Mouse (Mus musculus) forebrain, embryonic 14.5 days (tissue): ENCODE data around the gene Dlg2. TPM values are rescaled to one million over a fixed set of nuclear protein-coding genes. Genes with fewer than 3 reads are reported as not detected.

Experiments used
- ATAC-seq: fragments of 200-750 bp; cut with Nextera tagmentation; 2 replicates; pipeline ENCODE4 v1.8.0; 2017; ENCODE audit warnings: mild to moderate bottlenecking, moderate library complexity
- DNase-seq: peaks from one replicate; pipeline ENCODE4 v3.0.0-alpha.2; 2015; ENCODE audit warnings: low spot score
- H3K27ac ChIP-seq: fragments of 300-500 bp; sonication (generic); 2 replicates; pipeline ENCODE4 v1.5.1; 2014; ENCODE audit warnings: low read depth, mild to moderate bottlenecking, control low read depth, low read length, moderate library complexity
- H3K27me3 ChIP-seq: fragments of 300-500 bp; sonication (generic); replicated peaks from 2 replicates; pipeline ENCODE4 v1.6.1; 2014; ENCODE audit warnings: low read length, control low read depth, mixed read lengths; ENCODE audit not compliant: control insufficient read depth, insufficient read depth
- H3K36me3 ChIP-seq: fragments of 300-500 bp; sonication (generic); 2 replicates; pipeline ENCODE4 v1.6.1; 2014; ENCODE audit warnings: low read length, control low read depth; ENCODE audit not compliant: control insufficient read depth, insufficient read depth
- H3K4me1 ChIP-seq: fragments of 300-500 bp; sonication (generic); 2 replicates; pipeline ENCODE4 v1.6.1; 2014; ENCODE audit warnings: antibody characterized with exemption, low read length, control low read depth; ENCODE audit not compliant: control insufficient read depth, insufficient read depth
- H3K4me2 ChIP-seq: fragments of 300-500 bp; sonication (generic); 2 replicates; pipeline ENCODE4 v1.6.1; 2014; ENCODE audit warnings: mild to moderate bottlenecking, control low read depth, low read length
- H3K4me3 ChIP-seq: fragments of 300-500 bp; sonication (generic); 2 replicates; pipeline ENCODE4 v1.5.1; 2014; ENCODE audit warnings: low read depth, low read length, control low read depth
- H3K9ac ChIP-seq: fragments of 300-500 bp; sonication (generic); 2 replicates; pipeline ENCODE4 v1.6.1; 2014; ENCODE audit warnings: mild to moderate bottlenecking, low read length, control low read depth, moderate library complexity
- H3K9me3 ChIP-seq: fragments of 300-500 bp; sonication (generic); replicated peaks from 2 replicates; pipeline ENCODE4 v1.6.1; 2016; ENCODE audit warnings: low read length, control low read depth, mixed read lengths; ENCODE audit not compliant: control insufficient read depth
- WGBS: fragments of 180-500 bp; shearing (Covaris S2); extraction: QIAGEN DNeasy Blood & Tissue Kit; methylation state at CpG from one replicate; pipeline ENCODE4 v1.1.7; 2014; 5-methylcytosine and 5-hydroxymethylcytosine counted together
- polyA plus RNA-seq: library from polyadenylated mRNA; unstranded; fragments of >200 nt; fragmentation: Nextera tagmentation; extraction: Ambion mirVana; gene quantifications from 2 replicates; pipeline ENCODE4 v1.2.1, GENCODE M21; 2014

The Dlg2 gene
- polyA plus RNA-seq, 1 experiment from 2014 or later = 17.9 TPM

DNA sequence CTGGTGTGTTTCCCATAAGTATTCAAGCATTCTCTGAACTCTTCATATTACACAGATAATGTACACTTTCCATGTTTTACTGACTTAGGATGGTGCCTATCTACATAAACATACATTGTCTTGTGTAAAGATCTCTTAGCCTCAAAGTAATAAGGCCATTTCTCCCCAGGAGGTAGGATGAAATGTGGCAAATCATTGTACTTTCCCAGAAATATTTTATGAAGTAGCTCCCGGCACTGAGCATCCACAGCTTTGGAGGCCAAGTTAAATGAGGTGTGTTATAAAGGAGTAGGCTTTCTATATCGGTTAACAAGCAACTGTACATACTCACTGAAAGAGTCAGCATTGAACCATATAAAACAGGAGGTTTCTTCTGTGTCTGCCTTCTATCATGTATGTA is 1960.7 kb downstream of the Dlg2 start:
- no peaks in the 10 kb centered on the region for H3K4me1 ChIP-seq
- 93% methylated on average over 2 of the region's 2 CpGs for WGBS
- no peaks in the 10 kb centered on the region for H3K36me3 ChIP-seq
- DNase-seq (no peak), ATAC-seq (no peak)
- H3K27me3 ChIP-seq = no peaks in the 10 kb centered on the region
- H3K4me3 ChIP-seq = no peak overlapping the region
- no peak overlapping the region for H3K27ac ChIP-seq
- no peak overlapping the region for H3K9ac ChIP-seq
- no peaks in the 10 kb centered on the region for H3K9me3 ChIP-seq
- no peak overlapping the region for H3K4me2 ChIP-seq

GRCm38 (mm10) chr7:92439503-92440487 is 1963.3 kb downstream of the Dlg2 start:
- Histone ChIP-seq H3K36me3 (no peaks in the 10 kb centered on the region), H3K9me3 (no peaks in the 10 kb centered on the region), H3K4me3 (no peak overlapping the region), H3K4me1 (no peaks in the 10 kb centered on the region), H3K27me3 (no peaks in the 10 kb centered on the region), H3K27ac (no peak overlapping the region), H3K9ac (no peak overlapping the region), H3K4me2 (no peak overlapping the region)
- ATAC-seq = no peak
- 88% methylated on average over 8 of the region's 8 CpGs for WGBS
- DNase-seq = no peak

GRCm38 (mm10) chr7:92441611-92442010 is 1965.1 kb downstream of the Dlg2 start:
- H3K4me1 ChIP-seq = no peaks in the 10 kb centered on the region
- H3K4me3 ChIP-seq = no peak overlapping the region
- H3K9me3 ChIP-seq = no peaks in the 10 kb centered on the region
- DNase-seq = no peak
- no peak overlapping the region for H3K9ac ChIP-seq
- no peaks in the 10 kb centered on the region for H3K27me3 ChIP-seq
- H3K27ac ChIP-seq = no peak overlapping the region
- no peak overlapping the region for H3K4me2 ChIP-seq
- no peak for ATAC-seq
- no peaks in the 10 kb centered on the region for H3K36me3 ChIP-seq

GRCm38 (mm10) chr7:92442082-92442481 is 1965.6 kb downstream of the Dlg2 start:
- no peak for ATAC-seq
- no peaks in the 10 kb centered on the region for H3K9me3 ChIP-seq
- no peak overlapping the region for H3K9ac ChIP-seq
- no peak overlapping the region for H3K4me3 ChIP-seq
- WGBS = 81% methylated on average over 4 of the region's 4 CpGs
- no peaks in the 10 kb centered on the region for H3K27me3 ChIP-seq
- H3K27ac ChIP-seq = no peak overlapping the region
- no peaks in the 10 kb centered on the region for H3K4me1 ChIP-seq
- H3K36me3 ChIP-seq = no peaks in the 10 kb centered on the region
- H3K4me2 ChIP-seq = no peak overlapping the region
- DNase-seq = no peak

DNA sequence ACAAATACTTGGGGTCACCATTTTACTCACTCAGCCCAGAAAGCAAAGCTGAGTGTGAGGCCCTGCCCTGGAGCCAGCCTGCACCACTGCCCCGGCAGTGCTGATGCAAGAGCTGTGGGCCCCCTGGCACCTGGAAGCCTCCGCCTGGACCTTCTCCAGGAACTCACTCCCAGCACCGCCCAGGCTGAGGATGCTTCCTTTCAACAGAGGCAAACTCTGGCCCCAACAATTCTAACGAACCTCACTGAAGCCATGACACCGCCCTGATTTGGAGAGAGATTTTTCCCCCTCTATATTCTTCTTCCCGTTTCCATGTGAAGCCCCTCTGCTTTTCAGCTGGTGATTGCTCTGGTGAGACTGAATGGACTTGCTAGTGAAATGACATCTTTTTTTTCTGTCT is 1971.5 kb downstream of the Dlg2 start:
- Histone ChIP-seq H3K4me1 (no peaks in the 10 kb centered on the region), H3K27ac (no peak overlapping the region)

GRCm38 (mm10) chr7:92448782-92449575 is 1972.5 kb downstream of the Dlg2 start:
- H3K9ac ChIP-seq = no peak overlapping the region
- H3K4me3 ChIP-seq = no peak overlapping the region
- peak; percentile 61; the same call in 1 of the 2 replicates for ATAC-seq
- no peaks in the 10 kb centered on the region for H3K36me3 ChIP-seq
- H3K4me2 ChIP-seq = no peak overlapping the region
- H3K27ac ChIP-seq = no peak overlapping the region
- no peaks in the 10 kb centered on the region for H3K4me1 ChIP-seq
- DNase-seq = peak; percentile 54
- WGBS = 68% methylated on average over 7 of the region's 7 CpGs
- no peaks in the 10 kb centered on the region for H3K9me3 ChIP-seq
- H3K27me3 ChIP-seq = no peaks in the 10 kb centered on the region

More for the DNA sequence above, 1971.5 kb downstream of the Dlg2 start:
- Histone ChIP-seq H3K4me3 (no peak overlapping the region), H3K9me3 (no peaks in the 10 kb centered on the region), H3K4me2 (no peak overlapping the region), H3K27me3 (no peaks in the 10 kb centered on the region), H3K9ac (no peak overlapping the region), H3K36me3 (no peaks in the 10 kb centered on the region)
- ATAC-seq (no peak), DNase-seq (no peak)
- 52% methylated on average over 6 of the region's 6 CpGs for whole genome bisulfite sequencing

DNA sequence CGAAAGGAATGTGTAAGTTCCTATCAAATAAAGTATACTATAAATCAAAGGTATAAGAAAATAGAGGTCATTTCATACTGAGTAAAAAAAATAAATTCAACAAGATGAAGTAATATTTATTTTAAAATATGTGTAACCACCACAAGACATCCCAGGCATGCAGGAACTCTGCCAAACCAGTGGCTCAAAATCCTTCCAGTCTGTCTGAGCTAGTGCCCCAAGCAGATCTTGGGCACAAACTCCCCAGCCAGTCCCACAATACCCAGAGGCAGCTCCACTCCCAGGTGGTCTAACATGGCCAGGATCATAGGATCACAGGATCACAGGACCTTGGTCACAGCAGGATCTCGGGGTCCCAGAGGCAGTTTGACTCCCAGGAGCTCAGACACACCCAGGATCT is 1977.7 kb downstream of the Dlg2 start:
- Histone ChIP-seq H3K4me1 (no peaks in the 10 kb centered on the region), H3K4me3 (no peak overlapping the region), H3K9me3 (no peaks in the 10 kb centered on the region), H3K27ac (no peak overlapping the region), H3K9ac (no peak overlapping the region), H3K4me2 (no peak overlapping the region), H3K36me3 (no peaks in the 10 kb centered on the region), H3K27me3 (no peaks in the 10 kb centered on the region)
- DNase-seq (no peak), ATAC-seq (no peak)
- 70% methylated on average over 2 of the region's 2 CpGs for WGBS

- 71% methylated on average over 5 of the region's 5 CpGs for WGBS
- Histone ChIP-seq H3K27ac (no peak overlapping the region), H3K9me3 (no peaks in the 10 kb centered on the region), H3K4me2 (no peak overlapping the region), H3K9ac (no peak overlapping the region), H3K4me3 (no peak overlapping the region), H3K36me3 (no peaks in the 10 kb centered on the region), H3K4me1 (peaks cover 2% of the 10 kb centered on the region; the same call in 1 of the 2 replicates), H3K27me3 (no peaks in the 10 kb centered on the region)
- DNase-seq (no peak), ATAC-seq (no peak)
Measured at GRCm38 (mm10) chr7:92455927-92456326, 1979.5 kb downstream of the Dlg2 start.
